Mouse (Mus musculus) right cerebral cortex, adult 18-20 months (tissue): ENCODE data around the gene Tm2d3.

Source experiments
- DNase-seq: peaks from one replicate; pipeline ENCODE4 v3.0.0; 2022; ENCODE audit warnings: mixed read lengths

The Tm2d3 gene

GRCm38 (mm10) chr7:65708506-65708905, 17.5 kb downstream of the Tm2d3 start:
- DNase-seq = no peak

DNA sequence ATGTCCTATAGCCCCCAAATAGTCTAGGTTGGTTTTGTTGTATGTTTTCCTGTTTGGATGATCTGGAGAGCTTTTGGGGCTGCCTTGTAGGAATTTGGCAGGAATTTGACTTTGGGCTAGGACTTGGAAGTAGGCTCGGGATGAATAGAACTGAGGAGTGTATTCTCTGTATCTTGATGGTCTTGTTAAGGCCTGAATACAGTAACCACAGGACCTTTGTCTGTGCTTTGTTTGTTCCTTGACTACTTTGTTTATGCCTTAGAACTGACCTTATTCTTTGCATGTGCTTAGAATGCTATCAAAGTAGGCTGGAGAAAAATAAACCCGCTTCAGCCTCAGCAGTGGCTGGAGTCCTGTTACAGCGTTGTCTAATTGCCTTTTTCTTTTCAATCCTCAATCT, 19.3 kb downstream of the Tm2d3 start:
- DNase-seq = no peak

GRCm38 (mm10) chr7:65713782-65714181, 22.8 kb downstream of the Tm2d3 start:
- DNase-seq = no peak

- no peak for DNase-seq
Measured at GRCm38 (mm10) chr7:65714304-65714703, 23.3 kb downstream of the Tm2d3 start.

DNA sequence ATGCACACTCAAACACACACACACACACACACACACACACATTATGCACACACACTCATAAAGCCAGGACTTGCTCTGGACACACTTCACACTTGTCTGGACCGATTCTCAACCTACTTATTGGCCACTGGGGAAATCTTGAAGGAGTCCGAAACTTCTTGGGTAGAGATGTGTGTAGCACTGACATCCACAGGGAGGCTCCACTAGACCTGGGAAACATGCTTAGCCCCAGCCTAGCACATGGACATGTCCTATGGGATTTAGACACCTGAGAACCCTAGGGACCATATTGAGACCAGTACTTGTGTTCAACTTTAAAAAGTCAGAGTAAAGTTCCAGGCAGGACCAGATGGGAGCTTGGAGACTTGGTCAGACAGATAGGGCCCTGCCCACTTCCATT, 43.1 kb downstream of the Tm2d3 start:
- no peak for DNase-seq

DNA sequence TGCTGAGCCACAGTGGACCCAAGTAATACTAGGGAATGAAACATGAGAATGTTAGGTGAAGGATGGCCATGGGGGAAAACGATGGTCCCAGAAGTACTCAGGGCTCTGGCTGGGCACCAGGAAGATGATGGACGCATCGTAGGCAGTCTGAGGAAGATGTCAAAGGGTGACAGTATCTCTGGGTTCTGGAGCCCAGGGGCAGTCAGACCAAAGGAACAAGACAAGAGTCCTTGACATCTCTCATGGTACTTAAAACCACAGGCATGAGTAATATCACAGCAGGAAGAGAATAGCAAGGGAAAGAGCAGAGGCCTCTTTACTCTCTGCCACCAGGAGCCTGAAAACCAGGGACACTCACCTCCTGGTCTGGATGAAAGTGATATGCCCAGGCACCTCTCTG, 44.3 kb downstream of the Tm2d3 start:
- DNase-seq = no peak

GRCm38 (mm10) chr7:65737286-65738040, 46.5 kb downstream of the Tm2d3 start:
- DNase-seq = no peak

GRCm38 (mm10) chr7:65742857-65743256, 51.9 kb downstream of the Tm2d3 start:
- DNase-seq = no peak

DNA sequence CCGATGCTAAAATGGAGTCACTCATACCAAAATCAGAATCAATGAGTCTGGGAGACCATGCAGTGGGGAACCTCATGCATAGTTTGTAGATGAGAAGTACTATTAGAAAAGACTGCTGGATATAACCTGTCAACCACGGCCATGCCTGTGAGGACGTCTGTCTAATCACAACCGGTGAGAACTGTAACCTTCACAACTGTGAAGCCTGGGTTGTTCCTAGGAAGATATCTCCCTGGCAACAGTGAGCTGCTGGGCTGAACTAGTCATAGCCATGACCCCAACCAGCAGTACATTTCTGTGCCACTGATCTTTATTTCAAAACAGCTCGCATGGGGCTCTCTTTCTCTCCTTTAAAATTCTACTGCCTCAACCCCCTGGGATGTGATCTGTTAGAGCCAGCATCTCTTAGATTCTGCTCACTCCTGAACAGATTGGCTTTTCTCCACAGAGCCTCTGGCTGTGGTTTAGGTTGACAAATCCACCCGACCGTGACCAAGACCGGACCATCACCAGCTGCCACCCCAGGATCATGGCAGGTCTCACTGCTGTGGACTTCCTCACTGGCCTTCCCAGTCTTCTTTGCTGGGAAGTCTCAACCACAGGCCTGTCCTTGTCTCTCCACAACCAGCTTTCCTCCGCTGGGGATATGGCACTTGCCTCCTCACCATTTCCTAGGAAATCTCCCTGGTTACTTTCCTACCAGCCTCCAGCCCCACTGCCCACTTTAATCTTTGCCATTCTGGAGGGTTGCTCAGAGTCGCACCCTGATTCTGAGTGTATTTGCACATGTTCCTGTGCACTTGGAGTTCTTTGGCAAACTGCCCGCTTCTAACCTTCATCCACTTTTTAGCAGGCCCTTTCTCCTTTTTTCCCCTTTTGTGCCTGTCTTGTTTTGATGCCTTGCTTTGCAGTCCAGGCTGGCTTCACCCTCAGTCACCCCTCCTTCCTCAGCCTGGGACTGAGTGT, 57.3 kb downstream of the Tm2d3 start:
- no peak for DNase-seq
